Mouse (Mus musculus) thymus, postnatal 36 days (tissue): Measurements from ENCODE around the gene Ganc.

ENCODE experiments used
- DNase-seq, 2 experiments: peaks; one replicate each; pipeline ENCODE4 v3.0.0; 2022; ENCODE audit warnings: mixed read lengths in 2 of 2

The Ganc gene

GRCm38 (mm10) chr2:120502605-120502990, 98.9 kb downstream of the Ganc start:
- peak in 1 of 2 experiments; percentile 61 for DNase-seq

GRCm38 (mm10) chr2:120503094-120503493, 99.4 kb downstream of the Ganc start:
- DNase-seq, result peak in 1 of 2 experiments; percentile 51

GRCm38 (mm10) chr2:120503992-120504391, 100.3 kb downstream of the Ganc start:
- peak in 1 of 2 experiments; percentile 41 for DNase-seq
